Mouse (Mus musculus) ovary, postnatal 36 days (tissue): Measurements from ENCODE around the gene Gm49358.

ENCODE experiments used
- DNase-seq: peaks from one replicate; pipeline ENCODE4 v3.0.0; 2022; ENCODE audit warnings: low spot score, mixed read lengths

The Gm49358 gene

GRCm38 (mm10) chr10:86763672-86764071 is at the start of gene Gm49358:
Gene Gm49358, plus strand, starts transcription at chr10:86763972.
- no peak for DNase-seq

DNA sequence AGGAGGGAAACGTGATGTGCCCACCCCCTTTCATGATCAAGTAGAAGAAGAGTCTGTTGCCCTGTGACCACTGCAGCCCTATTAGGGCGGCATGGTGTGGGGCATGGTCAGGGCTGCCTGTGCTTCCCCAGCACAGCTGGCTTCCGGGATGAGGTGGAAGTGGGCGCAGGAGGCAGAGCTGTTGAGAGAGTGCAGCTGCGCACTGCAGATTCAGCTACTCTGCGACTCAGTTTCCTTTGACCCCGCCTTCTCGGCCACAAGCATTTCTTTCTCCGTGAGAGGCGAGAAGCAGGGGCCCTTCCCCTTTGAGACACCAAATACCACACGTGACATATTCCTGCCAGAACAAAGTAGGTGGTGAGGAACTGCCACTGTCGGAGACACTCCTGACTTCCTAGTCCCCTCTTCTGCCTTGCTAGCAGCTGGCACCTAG is 36.2 kb upstream of the Gm49358 start:
- DNase-seq, result peak; percentile 32

DNA sequence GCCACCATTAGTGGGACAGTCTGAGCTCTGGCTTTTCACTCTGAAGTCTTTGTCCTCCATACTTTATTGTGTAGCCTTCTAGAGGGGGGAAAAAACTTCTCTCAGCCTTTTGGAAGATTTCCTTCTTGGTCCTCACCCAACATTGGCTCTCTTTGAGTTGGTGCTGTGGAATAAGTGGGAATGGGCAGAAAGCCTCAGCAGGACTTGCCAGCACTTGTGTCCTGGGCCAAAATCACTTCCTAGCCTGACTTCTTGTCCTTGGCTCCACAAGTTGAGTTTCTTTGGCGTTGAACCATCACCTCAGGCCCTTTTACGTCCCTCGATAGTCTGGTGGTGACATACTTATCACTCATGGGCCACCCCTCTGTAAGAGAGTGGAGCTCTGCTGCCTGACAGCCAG is 35.6 kb upstream of the Gm49358 start:
- no peak for DNase-seq

DNA sequence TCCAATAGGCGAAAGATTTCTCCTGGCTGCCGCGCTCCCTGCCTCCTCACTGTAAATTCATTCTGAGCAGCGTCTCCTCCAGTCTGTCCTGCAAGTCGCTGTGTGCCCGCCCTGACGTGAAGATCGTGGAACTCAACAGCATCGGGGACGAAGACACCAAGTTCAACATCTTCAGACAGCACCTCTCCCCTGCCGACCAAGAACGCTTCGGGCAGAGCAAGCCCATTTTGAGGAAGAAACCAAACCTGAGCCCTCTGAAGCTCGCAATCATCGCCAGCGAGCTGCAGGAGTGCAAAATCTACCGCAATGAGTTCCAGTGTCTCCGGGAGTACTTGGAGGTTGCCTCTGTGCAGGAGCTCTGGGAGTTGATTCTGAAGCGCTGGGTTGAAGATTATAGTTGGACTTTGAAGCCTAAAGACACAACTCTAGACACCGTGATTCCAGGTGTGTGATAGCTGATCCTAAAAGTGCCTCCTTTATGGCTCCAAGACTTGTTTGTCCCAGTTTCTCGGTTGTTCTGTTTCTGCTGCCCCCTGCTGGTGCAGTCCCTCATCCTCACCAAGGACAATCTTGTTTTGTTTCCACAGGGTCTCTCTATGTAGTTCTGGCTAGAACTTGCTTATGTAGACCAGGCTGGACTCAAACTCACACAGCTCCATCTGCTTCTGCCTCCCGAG is 32.8 kb upstream of the Gm49358 start:
- DNase-seq, result peak; percentile 83

DNA sequence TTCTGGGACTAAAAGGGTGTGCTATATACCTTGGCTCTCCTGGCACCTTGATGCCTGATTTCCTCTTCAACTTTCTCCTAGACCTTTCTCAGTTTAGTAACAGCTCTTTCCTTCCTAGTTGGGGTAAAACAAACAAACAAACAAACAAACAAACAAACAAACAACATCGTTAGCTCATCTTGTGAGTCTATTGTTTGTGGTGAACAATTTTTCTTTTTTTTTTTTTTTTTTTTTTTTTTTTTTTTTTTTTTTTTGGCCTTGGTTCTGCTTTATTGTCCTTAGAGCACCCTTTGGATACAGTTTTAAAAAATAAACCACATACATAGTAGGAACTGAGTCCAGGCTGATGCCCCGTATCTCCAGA is 32.3 kb upstream of the Gm49358 start:
- DNase-seq, result no peak

GRCm38 (mm10) chr10:86735036-86735435 is 28.7 kb upstream of the Gm49358 start:
- no peak for DNase-seq

DNA sequence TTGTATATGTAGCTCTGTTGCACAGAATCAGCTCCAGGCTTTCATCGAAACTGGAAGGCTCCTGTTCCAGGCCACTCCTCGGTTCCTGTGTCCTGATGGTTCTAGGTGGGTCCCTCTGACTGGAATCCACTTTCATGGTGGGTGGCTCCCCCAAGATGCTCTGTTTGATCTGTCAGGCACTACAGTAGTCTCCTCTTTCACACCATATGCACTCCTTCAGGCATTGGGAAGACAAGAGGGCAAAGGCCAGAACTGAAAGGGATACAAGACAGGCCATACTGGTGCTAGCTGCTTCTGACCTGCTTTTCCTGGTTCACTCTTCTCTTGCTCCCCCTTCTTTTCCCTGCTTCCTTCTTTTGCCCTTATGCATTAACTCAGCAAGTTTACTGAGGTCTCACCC is 20.9 kb upstream of the Gm49358 start:
- DNase-seq, result no peak

GRCm38 (mm10) chr10:86744306-86744705 is 19.5 kb upstream of the Gm49358 start:
- no peak for DNase-seq

DNA sequence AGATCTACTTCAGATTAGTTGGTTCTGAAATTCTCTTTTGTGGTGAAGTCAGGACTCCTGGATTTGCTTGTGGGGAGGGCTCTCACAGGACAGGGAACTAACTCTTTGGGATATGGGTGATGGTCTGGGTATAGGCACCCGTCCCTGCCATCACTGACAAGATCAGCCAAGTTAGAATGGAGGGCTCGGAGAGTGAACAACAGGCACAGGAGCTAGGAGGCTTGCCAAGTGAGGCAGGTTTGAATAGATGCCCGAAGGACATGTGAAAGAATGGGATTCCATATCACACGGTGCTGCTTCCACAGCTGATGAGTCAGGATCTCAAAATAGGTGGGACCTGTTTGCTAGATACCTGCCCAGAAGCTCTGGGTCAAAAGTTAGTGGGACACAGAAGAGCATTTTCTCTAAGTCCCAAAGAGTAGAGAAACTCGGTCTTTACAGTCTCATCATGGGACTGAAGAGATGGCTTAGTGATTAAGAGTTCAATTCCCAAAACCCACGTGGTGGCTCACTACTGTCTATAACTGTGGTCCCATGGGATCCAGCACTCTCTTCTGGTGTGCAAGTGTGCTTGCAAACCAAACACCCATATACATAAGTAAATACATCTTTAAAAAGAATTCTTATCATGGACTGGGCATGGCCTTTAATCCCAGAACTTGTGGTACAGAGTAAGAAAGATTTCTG is 7.8 kb upstream of the Gm49358 start:
- DNase-seq, result no peak

GRCm38 (mm10) chr10:86757724-86758123 is 6.0 kb upstream of the Gm49358 start:
- DNase-seq, result no peak

DNA sequence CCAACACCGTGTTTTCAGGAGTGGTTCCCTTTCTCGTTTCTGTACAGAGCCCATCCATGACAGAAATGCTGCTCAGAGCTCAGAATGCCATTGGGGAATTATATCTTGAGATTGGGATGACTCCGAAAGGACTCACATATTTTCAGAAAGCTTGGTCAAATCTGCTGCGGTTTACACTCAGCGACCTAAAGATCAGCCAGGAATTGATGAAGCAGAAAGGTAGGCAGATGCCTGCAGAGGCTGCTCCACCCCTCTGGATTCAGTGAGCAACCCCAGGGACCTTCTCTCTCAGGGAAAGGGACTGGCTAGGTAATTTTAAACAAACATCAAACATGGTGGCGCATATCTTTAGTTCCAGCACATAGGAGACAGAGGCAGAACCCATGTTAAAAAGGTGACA is 5.6 kb upstream of the Gm49358 start:
- DNase-seq, result no peak

DNA sequence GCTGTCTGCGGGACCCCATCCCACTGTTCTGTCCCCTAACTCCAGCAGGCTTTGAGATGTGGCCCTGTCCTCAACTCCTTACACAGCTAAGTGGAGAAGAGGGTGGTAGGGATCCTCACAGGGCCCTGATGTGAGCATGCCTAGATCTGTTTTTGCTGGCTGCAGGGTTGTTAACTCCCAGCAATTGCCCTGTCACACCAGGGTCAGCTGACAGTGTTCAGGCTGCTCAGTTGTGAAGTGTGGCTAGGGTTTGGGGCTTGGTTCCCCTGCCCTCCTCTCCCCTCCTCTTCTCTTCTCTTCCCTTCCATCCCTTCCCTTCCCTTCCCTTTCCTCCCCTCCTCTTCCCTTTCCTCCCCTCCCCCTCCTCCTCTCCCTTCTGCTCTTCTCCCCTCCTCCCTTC is 2.5 kb upstream of the Gm49358 start:
- DNase-seq, result no peak

GRCm38 (mm10) chr10:86761722-86762383 is 1.9 kb upstream of the Gm49358 start:
- no peak for DNase-seq

DNA sequence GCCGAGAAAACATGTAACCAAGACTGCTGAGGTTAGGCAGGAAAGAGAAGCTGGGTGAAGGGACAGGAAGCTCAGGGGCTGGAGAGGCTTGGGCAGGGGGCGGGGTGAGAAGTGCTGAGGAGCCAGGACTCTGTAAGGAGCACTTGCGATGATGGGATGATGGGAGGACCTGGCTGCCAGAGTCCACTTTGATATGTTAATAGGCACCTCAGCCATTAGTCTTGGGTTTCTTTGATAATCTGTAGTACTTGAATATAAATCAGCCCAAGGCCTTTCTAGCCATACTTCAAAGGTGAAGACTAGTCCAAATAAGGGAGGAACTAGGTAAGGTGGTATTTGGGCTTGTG is 1.4 kb upstream of the Gm49358 start:
- no peak for DNase-seq

DNA sequence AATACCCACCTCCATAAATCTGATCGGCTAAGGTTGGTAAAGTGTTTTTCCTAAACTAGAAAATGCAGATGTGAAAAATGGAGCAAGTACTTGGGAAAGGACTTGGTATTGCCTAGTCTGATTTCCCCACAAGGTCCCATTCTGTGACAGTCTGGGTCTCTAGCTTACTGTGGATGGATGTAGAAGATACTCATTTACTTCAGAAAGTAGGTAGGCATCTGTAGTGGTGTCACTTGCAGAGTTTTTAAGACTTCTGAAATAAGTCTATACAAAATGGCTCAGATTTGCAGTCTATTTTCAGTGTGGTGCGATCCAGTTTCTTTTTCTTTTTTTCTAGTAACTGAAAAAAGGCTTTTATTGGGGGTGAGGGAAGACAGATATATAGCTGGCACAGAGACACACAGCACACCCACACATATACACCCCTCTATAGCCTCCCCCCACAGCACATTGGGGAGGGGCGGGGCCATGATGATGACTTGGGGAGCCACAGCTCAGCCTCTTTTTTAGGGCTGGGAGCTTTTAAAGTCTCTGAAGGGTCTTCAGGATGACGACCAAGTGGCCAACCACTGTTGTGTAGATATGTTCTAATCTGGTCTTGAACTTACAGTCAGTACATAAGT is 1.7 kb downstream of the Gm49358 start:
- DNase-seq, result no peak

DNA sequence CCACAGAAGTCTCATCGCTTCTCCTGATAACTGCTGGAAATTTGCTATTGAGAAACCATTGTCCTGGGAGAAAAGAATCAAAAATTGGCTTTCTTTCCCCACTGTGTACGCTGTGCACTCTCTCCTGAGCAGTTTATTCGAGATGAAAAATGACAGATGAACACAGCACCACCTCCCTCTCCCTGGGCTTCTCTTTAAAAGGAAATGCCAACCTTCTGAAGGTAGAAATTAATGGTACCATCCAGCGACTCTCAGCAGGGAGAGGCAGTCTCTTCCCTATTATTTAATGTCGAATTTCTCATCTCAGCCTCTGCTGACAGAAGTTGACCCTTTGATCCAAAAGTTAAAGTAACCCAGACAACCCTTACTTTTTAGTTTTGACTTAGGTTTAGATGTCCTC is 5.4 kb downstream of the Gm49358 start:
- no peak for DNase-seq

GRCm38 (mm10) chr10:86769797-86770196 is 6.0 kb downstream of the Gm49358 start:
- no peak for DNase-seq

DNA sequence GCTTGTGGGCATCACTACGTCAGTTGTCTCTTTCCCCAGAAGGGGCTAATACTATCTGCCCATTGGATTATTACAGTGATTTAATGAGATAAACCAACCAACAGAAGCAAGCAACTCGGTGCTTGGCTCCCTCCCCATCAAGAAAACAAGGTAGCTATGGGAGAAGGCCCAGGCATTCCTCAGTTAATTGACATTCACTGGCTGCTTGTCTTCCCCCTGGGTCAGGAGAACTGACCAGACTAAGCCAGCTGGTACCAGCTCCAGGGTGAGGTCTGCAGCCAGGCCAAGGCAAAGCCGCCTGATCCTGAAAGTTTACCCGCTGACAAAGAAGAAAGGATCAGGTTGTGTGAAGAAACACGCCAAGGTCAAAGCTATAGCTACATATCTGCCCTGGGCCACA is 7.9 kb downstream of the Gm49358 start:
- DNase-seq, result no peak

- no peak for DNase-seq
Measured at GRCm38 (mm10) chr10:86772231-86772631, 8.5 kb downstream of the Gm49358 start.

GRCm38 (mm10) chr10:86773360-86773759 is 9.6 kb downstream of the Gm49358 start:
- DNase-seq, result no peak

GRCm38 (mm10) chr10:86776281-86776680 is 12.5 kb downstream of the Gm49358 start:
- no peak for DNase-seq

DNA sequence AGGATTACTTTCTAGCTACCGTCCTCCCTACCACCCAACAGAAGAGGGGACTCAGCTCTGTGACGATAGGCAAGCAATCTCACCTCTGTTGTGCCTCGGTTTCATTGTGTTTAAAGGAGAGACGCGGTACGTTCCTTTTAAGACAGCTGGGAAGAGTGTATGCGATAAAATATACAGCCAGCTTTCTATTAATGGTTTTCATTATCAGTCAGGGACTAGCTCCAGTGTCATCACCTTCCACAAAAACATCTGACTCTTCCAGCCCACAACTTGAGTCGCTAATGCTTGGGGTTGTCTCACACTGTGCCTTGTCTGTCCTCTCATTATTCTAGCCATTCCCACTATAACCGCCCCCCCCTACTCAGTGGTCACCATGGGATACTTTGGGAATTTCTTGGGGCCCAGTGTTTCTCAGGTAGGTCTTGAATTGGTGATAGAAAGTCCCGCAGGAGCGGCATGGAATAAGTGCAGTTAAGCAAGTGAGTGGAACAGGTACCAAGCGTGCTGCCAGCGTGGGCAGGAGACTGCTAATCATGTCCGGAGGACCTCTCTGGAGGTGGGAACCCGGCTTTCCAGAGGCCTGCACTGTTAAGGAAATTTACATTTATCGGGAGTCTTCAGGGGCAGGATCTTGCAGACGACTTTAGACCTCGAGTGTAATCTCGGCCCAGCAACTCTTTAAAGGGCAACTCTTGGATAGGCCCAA is 14.0 kb downstream of the Gm49358 start:
- no peak for DNase-seq
